Mouse (Mus musculus) neutrophil, adult 5-6 weeks (primary cell): ENCODE measurements around the gene Gm49711. TPM values are rescaled to one million over a fixed set of nuclear protein-coding genes. Genes with fewer than 3 reads are reported as not detected.

Experiments
- ATAC-seq: fragments of 151-379, 151-347 bp; 2 replicates; pipeline ENCODE4 v1.8.0; 2017; ENCODE audit warnings: mild to moderate bottlenecking, moderate TSS enrichment; ENCODE audit not compliant: insufficient number of reproducible peaks, poor library complexity, low FRiP score, severe bottlenecking; ENCODE audit errors: extremely low read depth
- total RNA-seq: library from RNA; stranded (forward); fragments of 200-1000 nt; gene quantifications from 2 replicates; pipeline ENCODE4 v1.2.3, GENCODE M21; 2017

Gene Gm49711
- total RNA-seq, 1 experiment from 2014 or later: not detected

DNA sequence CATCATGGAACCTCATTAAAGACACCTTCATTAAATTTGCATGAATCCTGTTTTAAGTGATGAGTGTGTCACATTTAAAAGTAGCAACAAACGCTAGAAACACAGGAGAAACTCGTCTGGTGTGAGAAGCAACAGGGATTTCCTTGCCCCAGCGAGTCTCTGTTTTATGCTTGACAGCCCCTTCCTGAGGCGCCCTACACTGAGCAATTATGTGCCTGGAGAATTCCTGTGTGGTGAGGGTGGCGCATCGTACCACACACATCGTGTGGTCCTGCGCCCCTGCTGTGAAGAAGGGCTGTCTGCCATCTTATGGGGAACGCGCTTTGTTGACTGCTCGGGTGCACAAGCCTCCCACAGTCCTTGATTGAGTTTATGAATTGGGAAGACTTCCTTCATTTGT lies 162.6 kb downstream of the Gm49711 start:
- no peak for ATAC-seq

GRCm38 (mm10) chr16:92228332-92228919 lies 170.3 kb downstream of the Gm49711 start:
- no peak for ATAC-seq

DNA sequence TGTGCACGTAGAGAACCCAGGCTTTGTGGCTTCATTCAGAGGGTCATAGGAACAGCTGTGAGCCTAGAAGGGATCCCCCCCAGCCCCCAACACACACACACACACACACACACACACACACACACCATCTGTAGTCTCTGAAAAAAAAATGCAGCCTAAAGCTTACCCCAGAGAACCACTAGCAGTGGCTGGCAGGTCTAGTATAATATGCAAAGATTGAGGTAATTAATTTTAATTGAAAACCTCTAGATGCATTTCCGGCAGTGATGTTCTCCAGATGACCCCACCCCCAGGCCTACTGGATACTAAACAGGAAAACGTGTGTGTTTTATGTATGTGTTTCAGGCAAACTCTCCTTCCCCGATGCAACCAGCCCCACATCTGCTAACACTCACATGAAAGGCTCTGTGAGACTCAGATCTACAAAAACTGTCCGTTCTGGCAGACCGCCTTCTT lies 172.4 kb downstream of the Gm49711 start:
- ATAC-seq: no peak

GRCm38 (mm10) chr16:92234530-92234929 lies 176.4 kb downstream of the Gm49711 start:
- no peak for ATAC-seq

GRCm38 (mm10) chr16:92235222-92235621 lies 177.1 kb downstream of the Gm49711 start:
- no peak for ATAC-seq

Other genes with a start within 250 kb of the Gm49711 start
- gene Mrps6, start within 50 bp of the Gm49711 start, total RNA-seq: 4.9 and 10.6 TPM in 2 replicates
- gene Slc5a3, start within 50 bp of the Gm49711 start, total RNA-seq: 2.8 and 4.4 TPM in 2 replicates
- gene Kcne2, start 234.1 kb downstream of the Gm49711 start, total RNA-seq: not detected in 2 replicates
- 41.3 and 60.4 TPM in 2 replicates for gene Smim11, start 243.0 kb downstream of the Gm49711 start, total RNA-seq